Mouse (Mus musculus) lung, adult 2 months (tissue): ENCODE results near the gene Sycn.
"Not testable (repeated sequence)": the region's sequence is repeated elsewhere in the genome, so short reads cannot be mapped to it uniquely, and the experiment has no call there.

ENCODE experiments used
- CTCF ChIP-seq: fragments of 200-500 bp; IDR thresholded peaks from 2 replicates; pipeline ENCODE4 v1.5.1; 2011; ENCODE audit warnings: mild to moderate bottlenecking, low read length, control low read depth; ENCODE audit not compliant: insufficient read depth
- POLR2A ChIP-seq: fragments of 200-500 bp; IDR thresholded peaks from 2 replicates; pipeline ENCODE4 v1.6.1; 2011; ENCODE audit warnings: low read depth, mild to moderate bottlenecking, control low read depth, low read length, borderline replicate concordance; ENCODE audit errors: extremely low read depth

DNA sequence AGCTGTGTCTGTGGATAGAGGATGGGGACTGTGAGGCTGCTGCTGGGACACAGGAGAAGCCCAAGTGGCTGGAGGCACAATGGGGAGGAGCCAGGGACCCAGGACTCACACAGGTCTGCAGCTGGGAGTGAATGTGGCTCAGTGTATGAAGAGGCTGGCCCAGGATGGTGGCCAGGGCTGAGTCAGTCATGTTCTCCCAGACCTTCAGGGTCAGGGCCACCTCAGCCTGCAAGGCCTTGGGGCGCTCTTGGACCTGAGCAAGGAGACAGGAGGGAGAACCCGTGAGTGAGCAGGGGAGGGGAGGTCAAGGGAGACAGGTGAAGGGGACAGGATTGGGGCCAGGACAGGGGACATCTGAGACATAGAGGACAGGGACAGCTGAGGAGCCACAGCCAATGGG, 31.6 kb upstream of the Sycn start:
- not testable (repeated sequence) for TF ChIP-seq POLR2A, CTCF
